Comparison of ENCODE assay signal across 8 mouse cellular contexts in the genomic region with DNA sequence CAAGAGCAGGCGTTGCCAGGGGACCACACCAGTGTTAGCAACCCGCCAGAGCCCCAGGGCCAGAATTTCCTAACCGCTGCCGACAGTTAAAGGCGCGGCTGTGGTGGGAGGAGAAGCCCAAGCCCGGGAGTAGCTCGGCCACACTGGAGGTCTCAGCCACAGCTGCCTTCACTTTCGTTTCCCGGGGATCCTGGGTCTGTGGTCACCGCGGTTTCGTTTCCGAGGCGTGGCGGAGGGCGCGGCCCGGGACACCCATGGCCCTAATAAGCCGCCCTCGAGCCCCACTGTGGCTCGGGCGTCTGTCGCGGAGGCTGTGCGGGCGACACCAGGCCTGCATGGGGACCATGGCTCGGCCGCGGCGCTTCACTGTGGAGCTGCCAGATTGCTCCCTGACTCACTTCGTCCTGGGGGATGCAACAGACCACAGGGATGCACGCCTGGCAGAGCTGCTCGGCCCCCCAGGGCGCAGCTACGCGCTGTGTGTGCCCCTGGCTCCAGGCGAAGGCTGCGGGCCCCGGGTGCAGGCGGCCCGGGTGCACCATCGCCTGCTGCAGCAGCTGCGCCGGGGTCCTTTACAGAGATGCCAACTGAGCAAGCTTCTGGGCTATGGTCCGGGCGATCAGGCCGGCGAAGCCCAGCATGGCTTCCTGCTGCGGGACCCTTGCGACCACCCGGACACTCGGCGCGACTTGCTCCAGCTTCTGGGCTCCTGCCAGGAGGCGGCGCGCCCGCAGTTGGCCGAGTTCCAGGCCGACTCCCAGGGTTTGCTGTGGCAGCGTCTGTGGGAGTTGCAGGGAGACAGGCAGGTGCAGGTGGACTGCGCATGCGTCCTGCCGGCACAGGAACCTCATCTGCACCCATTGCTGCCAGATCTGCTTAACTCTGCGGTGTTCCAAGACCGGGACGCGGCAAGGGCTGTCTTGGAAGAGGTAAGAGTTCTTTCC. TPM values are rescaled to one million over a fixed set of nuclear protein-coding genes. Genes with fewer than 3 reads are reported as not detected.
DNase-seq lines count a peak whose midpoint lies in the region; ATAC-seq lines count a peak whose summit lies in the region.

A gene (plus strand): TSS at position 107 of the 944 bp plus-strand sequence.

- peak within 1 kb of the TSS; percentile 98 for H3K4me2 ChIP-seq in heart, embryonic 15.5 days
- peak within 1 kb of the TSS; percentile 99 for H3K4me2 ChIP-seq in liver, embryonic 13.5 days
- peak within 1 kb of the TSS; percentile 98 for H3K4me2 ChIP-seq in stomach, embryonic 14.5 days (replicated peaks; ENCODE audit: low read depth, low read length)

- DNase-seq in CD4-positive helper T cell, adult 2 months (ENCODE audit: low read depth, low spot score) = peak; percentile 88
- peak; percentile 56 for DNase-seq in c-Kit-negative CD71-positive TER-119-positive erythroid progenitor cells, embryonic 14.5 days (ENCODE audit: low read depth, low spot score)
- peak; percentile 78 for DNase-seq in forebrain, embryonic 10.5 days (ENCODE audit: extremely low spot score, low spot score)
- peak; percentile 92 to 94 for DNase-seq in kidney, postnatal 25 days
- DNase-seq in liver, embryonic 13.5 days = peak; percentile 74
- peak; percentile 80 to 82 for DNase-seq in natural killer cell, adult 2 months (ENCODE audit: low spot score in 2 of 2)

- H3K27me3 ChIP-seq in forebrain, embryonic 10.5 days (ENCODE audit: poor library complexity, severe bottlenecking) = peaks cover 17% of the 10 kb centered on the region
- H3K27me3 ChIP-seq in heart, embryonic 15.5 days = no peaks in the 10 kb centered on the region
- H3K27me3 ChIP-seq in liver, embryonic 13.5 days = no peaks in the 10 kb centered on the region
- H3K27me3 ChIP-seq in stomach, embryonic 14.5 days (ENCODE audit: control insufficient read depth, insufficient read depth, low read length) = no peaks in the 10 kb centered on the region

- ATAC-seq in heart, embryonic 15.5 days (replicated peaks; ENCODE audit: insufficient number of reproducible peaks, insufficient read depth, low FRiP score, low read depth) = peak; percentile 73
- ATAC-seq in liver, embryonic 13.5 days (ENCODE audit: low read depth) = peak; percentile 42
- ATAC-seq in stomach, embryonic 14.5 days (ENCODE audit: insufficient number of reproducible peaks, insufficient read depth, low FRiP score, low read depth) = peak; percentile 84

- H3K36me3 ChIP-seq in forebrain, embryonic 10.5 days (replicated peaks) = no peaks in the 10 kb centered on the region
- H3K36me3 ChIP-seq in heart, embryonic 15.5 days = no peaks in the 10 kb centered on the region
- no peaks in the 10 kb centered on the region for H3K36me3 ChIP-seq in liver, embryonic 13.5 days
- no peaks in the 10 kb centered on the region for H3K36me3 ChIP-seq in stomach, embryonic 14.5 days (ENCODE audit: control insufficient read depth, insufficient read depth, low read length)

- peaks cover 23% of the 10 kb centered on the region for H3K4me1 ChIP-seq in forebrain, embryonic 10.5 days
- H3K4me1 ChIP-seq in heart, embryonic 15.5 days (replicated peaks) = peaks cover 7% of the 10 kb centered on the region
- H3K4me1 ChIP-seq in liver, embryonic 13.5 days (replicated peaks) = peaks cover 61% of the 10 kb centered on the region
- no peaks in the 10 kb centered on the region; the same call in 1 of the 2 replicates for H3K4me1 ChIP-seq in stomach, embryonic 14.5 days (ENCODE audit: control insufficient read depth, insufficient read depth, low read length)

- no peaks in the 10 kb centered on the region for H3K9me3 ChIP-seq in forebrain, embryonic 10.5 days
- no peaks in the 10 kb centered on the region for H3K9me3 ChIP-seq in heart, embryonic 15.5 days (replicated peaks)
- no peaks in the 10 kb centered on the region for H3K9me3 ChIP-seq in liver, embryonic 13.5 days (replicated peaks)
- H3K9me3 ChIP-seq in stomach, embryonic 14.5 days (ENCODE audit: control insufficient read depth, low read depth, low read length) = no peaks in the 10 kb centered on the region

- peak within 1 kb of the TSS; percentile 92 for H3K27ac ChIP-seq in forebrain, embryonic 10.5 days
- peak within 1 kb of the TSS; percentile 63 for H3K27ac ChIP-seq in heart, embryonic 15.5 days
- H3K27ac ChIP-seq in liver, embryonic 13.5 days = peak within 1 kb of the TSS; percentile 86
- peak within 1 kb of the TSS; percentile 77; the same call in 1 of the 2 replicates for H3K27ac ChIP-seq in stomach, embryonic 14.5 days (ENCODE audit: low read length)

- WGBS in forebrain, embryonic 10.5 days = under 1% methylated on average over 69 of the region's 69 CpGs
- under 1% methylated on average over 69 of the region's 69 CpGs for WGBS in heart, embryonic 15.5 days
- WGBS in liver, embryonic 13.5 days (ENCODE audit: insufficient replicate concordance) = under 1% methylated on average over 69 of the region's 69 CpGs
- WGBS in stomach, embryonic 14.5 days = under 1% methylated on average over 69 of the region's 69 CpGs

- peak within 1 kb of the TSS; percentile 71 for H3K9ac ChIP-seq in heart, embryonic 15.5 days
- peak within 1 kb of the TSS; percentile 86 for H3K9ac ChIP-seq in liver, embryonic 13.5 days
- H3K9ac ChIP-seq in stomach, embryonic 14.5 days (replicated peaks; ENCODE audit: low read depth, low read length) = peak within 1 kb of the TSS; percentile 65

- peak within 1 kb of the TSS; percentile 81 for H3K4me3 ChIP-seq in forebrain, embryonic 10.5 days
- H3K4me3 ChIP-seq in heart, embryonic 15.5 days = peak within 1 kb of the TSS; percentile 67
- H3K4me3 ChIP-seq in liver, embryonic 13.5 days (replicated peaks) = peak within 1 kb of the TSS; percentile 83
- H3K4me3 ChIP-seq in stomach, embryonic 14.5 days (ENCODE audit: low read depth, low read length) = peak within 1 kb of the TSS; percentile 64

RNA-seq across cellular contexts. Expression of the gene that starts here (rescaled TPM):
- 4.2 and 4.4 TPM in 2 replicates for polyA plus RNA-seq in forebrain, embryonic 10.5 days (2016; fragmentation: Nextera tagmentation; extraction: Ambion mirVana)
- 2.3 and 4.5 TPM in 2 replicates for polyA plus RNA-seq in heart, embryonic 15.5 days (2015; fragmentation: Nextera tagmentation; extraction: Ambion mirVana)
- polyA plus RNA-seq in liver, embryonic 13.5 days (2015; fragmentation: Nextera tagmentation; extraction: Ambion mirVana) = 8.6 and 9.1 TPM in 2 replicates
- polyA plus RNA-seq in stomach, embryonic 14.5 days (2014; fragmentation: Nextera tagmentation; extraction: Ambion mirVana) = 4.6 and 5.5 TPM in 2 replicates

Comparison
In these comparisons a context has a peak if more than half of its experiments do, and no peak if none do; other contexts are left out.
1. Peak in every context shown above with its lines: DNase-seq, ATAC-seq, H3K4me3 ChIP-seq and H3K27ac ChIP-seq.